Mouse (Mus musculus): ENCODE data around the gene Mrpl16. TPM values are rescaled to one million over a fixed set of nuclear protein-coding genes. Genes with fewer than 3 reads are reported as not detected.

Mrpl16 gene
- 49.4 TPM for polyA plus RNA-seq (2017; shearing (Covaris generic))

DNA sequence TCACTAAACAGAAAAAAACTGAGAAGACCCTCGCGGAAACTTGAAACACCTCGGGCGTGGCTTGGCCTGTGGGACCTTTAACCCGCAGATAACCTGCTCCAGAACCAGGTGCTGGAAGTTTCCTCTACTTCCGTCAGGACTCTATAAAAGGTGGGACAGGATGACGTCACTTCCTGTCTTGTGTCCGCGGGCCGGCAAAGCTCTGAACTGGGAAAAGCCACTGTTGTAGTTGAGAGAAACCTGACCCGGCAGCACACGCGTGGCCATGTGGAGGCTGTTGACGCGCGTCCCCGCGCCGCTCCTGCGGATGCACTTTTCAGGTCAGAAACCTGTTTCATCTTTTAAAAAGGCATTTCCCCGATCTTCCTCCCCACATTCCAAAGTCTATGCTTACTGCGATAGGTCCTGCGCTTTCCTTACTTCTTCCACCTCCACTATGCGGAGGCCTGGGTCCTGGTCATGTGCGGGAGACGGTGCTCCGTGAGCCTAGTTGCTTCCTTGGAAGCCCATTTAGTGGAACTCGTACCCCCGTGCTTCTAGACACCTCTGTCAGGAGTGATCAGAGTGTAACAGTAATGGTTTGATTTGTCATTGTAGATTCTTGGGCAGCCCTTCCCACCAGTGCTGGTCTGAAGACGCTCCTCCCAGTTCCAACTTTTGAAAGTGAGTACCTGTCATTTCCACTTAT lies at the start of gene Mrpl16:
Gene Mrpl16, plus strand, starts transcription at position 187 of the 688 bp plus-strand sequence.

DNA sequence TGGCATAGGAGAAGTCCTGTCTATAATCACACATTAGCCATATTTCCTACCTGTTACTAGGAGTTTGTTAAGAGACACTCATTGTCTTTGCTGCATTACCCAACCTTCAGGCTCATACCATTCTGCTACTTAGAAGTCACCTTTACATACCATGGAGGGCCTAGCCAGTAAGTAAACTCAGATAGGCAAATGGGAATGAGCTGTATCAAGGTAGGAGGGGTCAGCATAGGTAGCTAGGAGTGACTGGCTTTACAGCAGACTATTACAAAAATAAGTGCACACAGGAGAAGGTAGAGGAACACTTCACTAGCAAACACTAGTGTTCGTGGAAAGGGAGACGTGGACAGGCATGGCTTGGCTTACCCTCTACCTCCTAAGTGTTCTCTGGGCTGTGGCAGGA lies 22.9 kb upstream of the Mrpl16 start, which contains the start of gene Gif:
Gene Gif, plus strand, starts transcription at position 257 of the 400 bp plus-strand sequence.

DNA sequence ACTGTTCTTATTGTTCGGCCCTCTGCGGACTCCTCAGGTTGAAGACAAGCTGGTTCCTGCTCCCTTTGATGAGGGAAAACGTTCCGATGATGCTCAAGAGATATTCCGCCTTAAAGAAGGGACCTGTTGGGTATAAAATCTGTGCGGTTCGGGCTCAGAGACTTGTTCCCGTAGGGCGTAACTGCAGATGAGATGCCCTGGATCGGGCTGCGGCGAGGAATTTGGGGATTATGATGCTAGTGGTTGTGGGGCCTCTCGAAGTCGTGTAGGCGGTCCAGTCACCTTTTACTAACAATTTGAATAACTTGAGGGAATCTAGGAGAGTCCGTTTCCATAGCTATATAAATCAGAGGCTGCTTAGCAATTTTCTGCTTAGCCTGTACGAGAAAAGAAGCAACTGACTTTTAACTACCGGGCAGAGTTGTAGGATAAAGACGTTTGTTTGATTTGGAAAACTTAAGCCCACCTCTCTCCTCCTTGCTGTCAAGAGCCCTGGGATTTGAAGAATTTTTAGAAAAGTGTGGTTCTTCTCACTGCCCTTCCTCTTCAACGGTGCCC lies 49.0 kb downstream of the Mrpl16 start, which contains the start of gene Stx3:
Gene Stx3, minus strand, starts transcription at position 261 of the 558 bp plus-strand sequence.

Other genes starting within 250 kb of the Mrpl16 start
- 4.3 TPM for gene Ms4a4d, start 233.6 kb upstream of the Mrpl16 start, polyA plus RNA-seq (2017; shearing (Covaris generic))
- gene Ms4a6d, start 165.5 kb upstream of the Mrpl16 start, polyA plus RNA-seq (2017; shearing (Covaris generic)) = 10.7 TPM
- not detected for gene Ms4a2, start 146.7 kb upstream of the Mrpl16 start, polyA plus RNA-seq (2017; shearing (Covaris generic))
- not detected for gene Ms4a3, start 129.5 kb upstream of the Mrpl16 start, polyA plus RNA-seq (2017; shearing (Covaris generic))
- not detected for gene Oosp2, start 109.8 kb upstream of the Mrpl16 start, polyA plus RNA-seq (2017; shearing (Covaris generic))
- not detected for gene Oosp1, start 79.2 kb upstream of the Mrpl16 start, polyA plus RNA-seq (2017; shearing (Covaris generic))
- gene Oosp3, start 73.3 kb upstream of the Mrpl16 start, polyA plus RNA-seq (2017; shearing (Covaris generic)) = not detected
- not detected for gene Gif, start 22.8 kb upstream of the Mrpl16 start, polyA plus RNA-seq (2017; shearing (Covaris generic))
- gene Stx3, start 49.0 kb downstream of the Mrpl16 start, polyA plus RNA-seq (2017; shearing (Covaris generic)) = 2.6 TPM
- gene Olfr1417, start 68.8 kb downstream of the Mrpl16 start, polyA plus RNA-seq (2017; shearing (Covaris generic)) = not detected
- gene Olfr1418, start 90.7 kb downstream of the Mrpl16 start, polyA plus RNA-seq (2017; shearing (Covaris generic)) = not detected
- not detected for gene Olfr1419, start 104.7 kb downstream of the Mrpl16 start, polyA plus RNA-seq (2017; shearing (Covaris generic))
- 0.17 TPM for gene Olfr1420, start 116.2 kb downstream of the Mrpl16 start, polyA plus RNA-seq (2017; shearing (Covaris generic))
- 20.6 TPM for gene Patl1, start 142.0 kb downstream of the Mrpl16 start, polyA plus RNA-seq (2017; shearing (Covaris generic))
- 4.1 TPM for gene Osbp, start 195.6 kb downstream of the Mrpl16 start, polyA plus RNA-seq (2017; shearing (Covaris generic))